Mouse (Mus musculus): ENCODE measurements at regions not wholly inside any gene's neighbourhood (a gene's known extent, or its start where the extent isn't known, plus 50 kb on each side); places are given as distances from the start of the nearest gene placed in this dataset.

- no peaks in the 10 kb centered on the region for H3K9me3 ChIP-seq (replicated peaks; ENCODE audit: insufficient read depth, low read length)
- DNase-seq (ENCODE audit: low read depth, low spot score): no peak
- H3K4me1 ChIP-seq (ENCODE audit: control insufficient read depth in 1 of 2, insufficient read depth in 2 of 2, low read length in 2 of 2): no peaks in the 10 kb centered on the region
- H3K36me3 ChIP-seq (ENCODE audit: control insufficient read depth in 1 of 2, insufficient read depth in 2 of 2, low read length in 2 of 2): no peaks in the 10 kb centered on the region
- no peak overlapping the region for H3K4me3 ChIP-seq (ENCODE audit: control insufficient read depth in 1 of 2, insufficient read depth in 1 of 2, low read depth in 2 of 2, low read length in 2 of 2)
- H3K27ac ChIP-seq (ENCODE audit: control insufficient read depth, low read depth, low read length): no peak overlapping the region
- H3K79me2 ChIP-seq (ENCODE audit: control insufficient read depth, insufficient read depth, low read length, poor library complexity): no peaks in the 10 kb centered on the region
- H3K27me3 ChIP-seq (ENCODE audit: control insufficient read depth in 1 of 2, insufficient read depth in 2 of 2, low read length in 2 of 2): no peaks in the 10 kb centered on the region
- no peak for TF ChIP-seq TBP (IDR thresholded peaks at IDR 0.05; ENCODE audit: low read depth, low read length)
- TF ChIP-seq ZNF384 (IDR thresholded peaks at IDR 0.05; ENCODE audit: low read depth, low read length): no peak
- no peak for TF ChIP-seq RCOR1 (IDR thresholded peaks at IDR 0.05; ENCODE audit: low read depth, low read length)
- H3K9ac ChIP-seq (ENCODE audit: control insufficient read depth, low read depth, low read length, poor library complexity, severe bottlenecking): no peak overlapping the region
Measured at GRCm38 (mm10) chr12:42277241-42278032, 791.2 kb upstream of the Lrrn3 start.

GRCm38 (mm10) chr12:42250410-42250809 lies 764.2 kb upstream of the Lrrn3 start:
- Histone ChIP-seq H3K27ac (ENCODE audit: control insufficient read depth, low read depth, low read length) (no peak overlapping the region), H3K36me3 (ENCODE audit: control insufficient read depth in 1 of 2, insufficient read depth in 2 of 2, low read length in 2 of 2) (no peaks in the 10 kb centered on the region), H3K27me3 (ENCODE audit: control insufficient read depth in 1 of 2, insufficient read depth in 2 of 2, low read length in 2 of 2) (no peaks in the 10 kb centered on the region), H3K4me3 (ENCODE audit: control insufficient read depth in 1 of 2, insufficient read depth in 1 of 2, low read depth in 2 of 2, low read length in 2 of 2) (no peak overlapping the region), H3K4me1 (ENCODE audit: control insufficient read depth in 1 of 2, insufficient read depth in 2 of 2, low read length in 2 of 2) (no peaks in the 10 kb centered on the region), H3K79me2 (ENCODE audit: control insufficient read depth, insufficient read depth, low read length, poor library complexity) (no peaks in the 10 kb centered on the region), H3K9ac (ENCODE audit: control insufficient read depth, low read depth, low read length, poor library complexity, severe bottlenecking) (no peak overlapping the region), H3K9me3 (replicated peaks; ENCODE audit: insufficient read depth, low read length) (no peaks in the 10 kb centered on the region)
- TF ChIP-seq CHD2 (IDR thresholded peaks at IDR 0.05; ENCODE audit: low read length): no peak
- no peak for TF ChIP-seq CHD1 (IDR thresholded peaks at IDR 0.05; ENCODE audit: low read depth, low read length)
- TF ChIP-seq EP300 (IDR thresholded peaks at IDR 0.05; ENCODE audit: low read depth in 1 of 2, low read length in 2 of 2): no peak
- no peak for TF ChIP-seq BHLHE40 (IDR thresholded peaks at IDR 0.05; ENCODE audit: borderline replicate concordance, low read depth, low read length)
- no peak for TF ChIP-seq ZNF384 (IDR thresholded peaks at IDR 0.05; ENCODE audit: low read depth, low read length)
- no peak for TF ChIP-seq KAT2A (conservative IDR thresholded peaks at IDR 0.05; ENCODE audit: low read depth, low read length)
- TF ChIP-seq USF2 (IDR thresholded peaks at IDR 0.05; ENCODE audit: borderline replicate concordance in 1 of 2, insufficient read depth in 1 of 2, low read depth in 1 of 2, low read length in 2 of 2): no peak
- no peak for TF ChIP-seq RAD21 (IDR thresholded peaks at IDR 0.05; ENCODE audit: low read depth, low read length)
- TF ChIP-seq ZC3H11A (IDR thresholded peaks at IDR 0.05; ENCODE audit: low read depth, low read length): no peak
- no peak for TF ChIP-seq ELF1 (IDR thresholded peaks at IDR 0.05; ENCODE audit: low read depth, low read length)
- TF ChIP-seq MAFK (IDR thresholded peaks at IDR 0.05; ENCODE audit: borderline replicate concordance, low read depth, low read length): no peak
- TF ChIP-seq POLR2AphosphoS5 (IDR thresholded peaks at IDR 0.05; ENCODE audit: borderline replicate concordance, low read depth, low read length): no peak
- TF ChIP-seq TAL1 (IDR thresholded peaks at IDR 0.05; ENCODE audit: low read length): no peak
- DNase-seq (ENCODE audit: low read depth, low spot score): no peak
